Mouse (Mus musculus): ENCODE measurements around the gene Rab22a.

DNA sequence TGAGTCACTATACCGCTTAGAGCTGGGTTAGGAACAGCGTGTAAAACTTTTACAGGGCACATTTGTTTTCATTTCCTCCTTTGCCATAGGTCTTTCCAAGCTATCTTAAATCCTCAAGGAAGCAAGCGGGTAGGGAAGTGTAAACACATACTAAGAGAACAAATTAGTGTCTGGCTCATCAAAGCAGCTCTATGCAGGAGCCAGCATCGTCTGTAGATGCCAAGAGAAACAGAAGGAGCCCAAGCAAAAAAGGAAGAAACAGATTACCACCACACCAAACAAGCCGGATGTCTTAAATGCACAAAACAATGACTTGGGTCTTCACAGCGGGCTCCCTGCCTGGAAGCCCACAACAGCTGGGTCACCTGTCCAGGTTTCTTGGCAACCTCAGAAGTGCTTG lies 50.6 kb downstream of the Rab22a start:
- TF ChIP-seq CTCF (IDR thresholded peaks at IDR 0.05; ENCODE audit: low read depth): no peak
- TF ChIP-seq EP300 (optimal IDR thresholded peaks at IDR 0.05): no peak

Measured in stomach, postnatal 0 days (tissue).